9 mouse cellular contexts compared by ENCODE assay signal in genomic region chr2:142611113-142611512, GRCm38 (mm10).
A peak's percentile ranks its signal among the peaks of the same experiment; 100 is the strongest.
DNase-seq lines count a peak whose midpoint lies in the region; ATAC-seq and TF ChIP-seq lines count a peak whose summit lies in the region.
"Had no signal": no experiment of that assay in that cellular context is flagged by ENCODE, and none has a peak within 500 bp of the region (broad histone marks: within the 10 kb centered on the region; RNA-seq: fewer than 3 reads in every experiment).

No protein-coding gene starts in this region.

- DNase-seq in intestine, embryonic 14.5 days (ENCODE audit: low spot score): peak; percentile 56
- DNase-seq in WW6 (ENCODE audit: low read depth, low spot score): peak; percentile 9
- DNase-seq in forebrain, postnatal 0 days: peak; percentile 81
- DNase-seq in large intestine, adult 2 months (ENCODE audit: low read depth, low spot score): peak; percentile 11
- DNase-seq in liver, postnatal 0 days: peak; percentile 37
- peak; percentile 31 to 51 for DNase-seq in right cerebral cortex, adult 2 months (ENCODE audit: low spot score in 2 of 2)
- no peak for DNase-seq in ovary, postnatal 36 days (ENCODE audit: low spot score)

- no peaks in the 10 kb centered on the region for H3K36me3 ChIP-seq in intestine, embryonic 14.5 days (ENCODE audit: control insufficient read depth, insufficient read depth, low read length)
- no peaks in the 10 kb centered on the region for H3K36me3 ChIP-seq in intestine, embryonic 15.5 days
- H3K36me3 ChIP-seq in forebrain, postnatal 0 days (ENCODE audit: insufficient read depth): no peaks in the 10 kb centered on the region
- H3K36me3 ChIP-seq in liver, postnatal 0 days (replicated peaks; ENCODE audit: insufficient read depth, low read length): no peaks in the 10 kb centered on the region

- no peak overlapping the region for H3K4me2 ChIP-seq in intestine, embryonic 14.5 days (ENCODE audit: low read length)
- H3K4me2 ChIP-seq in intestine, embryonic 15.5 days (replicated peaks): no peak overlapping the region
- H3K4me2 ChIP-seq in forebrain, postnatal 0 days (ENCODE audit: low read depth): no peak overlapping the region
- no peak overlapping the region for H3K4me2 ChIP-seq in liver, postnatal 0 days (ENCODE audit: low read depth, low read length)

- no peak overlapping the region for H3K27ac ChIP-seq in intestine, embryonic 14.5 days (ENCODE audit: low read depth)
- H3K27ac ChIP-seq in intestine, embryonic 15.5 days: no peak overlapping the region
- H3K27ac ChIP-seq in forebrain, postnatal 0 days (ENCODE audit: low read depth, low read length): no peak overlapping the region
- H3K27ac ChIP-seq in liver, postnatal 0 days (ENCODE audit: low read depth): no peak overlapping the region

- no peak overlapping the region for H3K9ac ChIP-seq in intestine, embryonic 14.5 days (ENCODE audit: low read length)
- no peak overlapping the region for H3K9ac ChIP-seq in intestine, embryonic 15.5 days
- H3K9ac ChIP-seq in forebrain, postnatal 0 days: no peak overlapping the region
- no peak overlapping the region for H3K9ac ChIP-seq in liver, postnatal 0 days (replicated peaks)

- no peaks in the 10 kb centered on the region for H3K9me3 ChIP-seq in intestine, embryonic 14.5 days (ENCODE audit: control insufficient read depth, low read length)
- H3K9me3 ChIP-seq in intestine, embryonic 15.5 days: no peaks in the 10 kb centered on the region
- no peaks in the 10 kb centered on the region for H3K9me3 ChIP-seq in forebrain, postnatal 0 days (ENCODE audit: low read length)
- H3K9me3 ChIP-seq in liver, postnatal 0 days (ENCODE audit: low read length): no peaks in the 10 kb centered on the region

- no peaks in the 10 kb centered on the region for H3K4me1 ChIP-seq in intestine, embryonic 14.5 days (replicated peaks; ENCODE audit: control insufficient read depth, insufficient read depth, low read length)
- no peaks in the 10 kb centered on the region for H3K4me1 ChIP-seq in intestine, embryonic 15.5 days (replicated peaks)
- H3K4me1 ChIP-seq in forebrain, postnatal 0 days (ENCODE audit: insufficient read depth): peaks cover 2% of the 10 kb centered on the region; the same call in 1 of the 2 replicates
- no peaks in the 10 kb centered on the region for H3K4me1 ChIP-seq in liver, postnatal 0 days (ENCODE audit: insufficient read depth)

- no peak overlapping the region for H3K4me3 ChIP-seq in intestine, embryonic 14.5 days (ENCODE audit: low read depth, low read length)
- no peak overlapping the region for H3K4me3 ChIP-seq in intestine, embryonic 15.5 days (replicated peaks)
- H3K4me3 ChIP-seq in forebrain, postnatal 0 days (ENCODE audit: low read depth, low read length): no peak overlapping the region
- no peak overlapping the region for H3K4me3 ChIP-seq in liver, postnatal 0 days (ENCODE audit: low read depth, low read length)
- H3K4me3 ChIP-seq: myocyte had no signal

- 90% methylated on average over 6 of the region's 6 CpGs for WGBS in intestine, embryonic 14.5 days
- 83% methylated on average over 6 of the region's 6 CpGs for WGBS in intestine, embryonic 15.5 days
- 58% methylated on average over 6 of the region's 6 CpGs for WGBS in forebrain, postnatal 0 days
- WGBS in large intestine, adult 2 months: 76% methylated on average over 6 of the region's 6 CpGs
- WGBS in liver, postnatal 0 days (ENCODE audit: insufficient replicate concordance): 60% methylated on average over 6 of the region's 6 CpGs

- ATAC-seq in intestine, embryonic 14.5 days (replicated peaks; ENCODE audit: low FRiP score, low TSS enrichment, low read depth): no peak
- no peak for ATAC-seq in intestine, embryonic 15.5 days
- peak; percentile 79 for ATAC-seq in forebrain, postnatal 0 days
- peak; percentile 76 for ATAC-seq in liver, postnatal 0 days

- TF ChIP-seq EP300 in liver, postnatal 0 days (IDR thresholded peaks at IDR 0.05; ENCODE audit: low read depth): no peak

- H3K27me3 ChIP-seq in intestine, embryonic 14.5 days (replicated peaks; ENCODE audit: control insufficient read depth, insufficient read depth, low read length): no peaks in the 10 kb centered on the region
- H3K27me3 ChIP-seq in intestine, embryonic 15.5 days (replicated peaks): no peaks in the 10 kb centered on the region
- no peaks in the 10 kb centered on the region for H3K27me3 ChIP-seq in forebrain, postnatal 0 days (ENCODE audit: insufficient read depth, low read length)
- no peaks in the 10 kb centered on the region for H3K27me3 ChIP-seq in liver, postnatal 0 days (ENCODE audit: insufficient read depth, low read length)

- peak; percentile 71 for TF ChIP-seq CTCF in forebrain, postnatal 0 days (IDR thresholded peaks at IDR 0.05; ENCODE audit: low read depth)
- TF ChIP-seq CTCF in liver, postnatal 0 days (IDR thresholded peaks at IDR 0.05; ENCODE audit: low read depth): peak; percentile 65

Comparison
In these comparisons a context has a peak if more than half of its experiments do, and no peak if none do; other contexts are left out.
1. ATAC-seq: peak in forebrain, postnatal 0 days (single experiment) and liver, postnatal 0 days (single experiment); none in intestine, embryonic 14.5 days (single experiment) and intestine, embryonic 15.5 days (single experiment).